Mouse (Mus musculus) MEL (cell line): ENCODE data around the gene Prl2c1. TPM values are rescaled to one million over a fixed set of nuclear protein-coding genes. Genes with fewer than 3 reads are reported as not detected.

Experiments
- DNase-seq: peaks from one replicate; pipeline ENCODE4 v3.0.0; 2011; ENCODE audit warnings: low read depth, low spot score
- H3K27ac ChIP-seq: 2 replicates; pipeline ENCODE4 v1.5.1; 2012; ENCODE audit warnings: low read depth, mild to moderate bottlenecking, control low read depth, low read length, moderate library complexity; ENCODE audit not compliant: control insufficient read depth
- H3K27me3 ChIP-seq, 2 experiments: fragments of 150-350 bp in 1 of 2; sonication (generic) in 1 of 2; 2 replicates each; pipeline ENCODE4 v1.6.1; 2012; ENCODE audit warnings: low read length in 2 of 2, mild to moderate bottlenecking in 2 of 2, improper control_type of control experiment in 1 of 2, moderate library complexity in 1 of 2; ENCODE audit not compliant: insufficient read depth in 2 of 2, control insufficient read depth in 1 of 2
- H3K36me3 ChIP-seq, 2 experiments: 2 replicates each; pipeline ENCODE4 v1.6.1; 2012 to 2014; ENCODE audit warnings: low read length in 2 of 2, improper control_type of control experiment in 1 of 2, inconsistent platforms in 1 of 2, mild to moderate bottlenecking in 1 of 2; ENCODE audit not compliant: insufficient read depth in 2 of 2, control insufficient read depth in 1 of 2
- H3K4me1 ChIP-seq, 2 experiments: fragments of 150-350 bp in 1 of 2; sonication (generic) in 1 of 2; 2 replicates each; pipeline ENCODE4 v1.6.1; 2012; ENCODE audit warnings: low read length in 2 of 2, improper control_type of control experiment in 1 of 2, mild to moderate bottlenecking in 1 of 2; ENCODE audit not compliant: insufficient read depth in 2 of 2, control insufficient read depth in 1 of 2
- H3K4me3 ChIP-seq, 2 experiments: fragments of 150-350 bp in 1 of 2; sonication (generic) in 1 of 2; 2 replicates each; pipeline ENCODE4 v1.5.1; 2012; ENCODE audit warnings: low read depth in 2 of 2, low read length in 2 of 2, mild to moderate bottlenecking in 2 of 2, moderate library complexity in 2 of 2, control low read depth in 1 of 2, improper control_type of control experiment in 1 of 2; ENCODE audit not compliant: control insufficient read depth in 1 of 2, insufficient read depth in 1 of 2
- H3K79me2 ChIP-seq: 2 replicates; pipeline ENCODE4 v1.6.1; 2012; ENCODE audit warnings: mild to moderate bottlenecking, low read length, moderate library complexity; ENCODE audit not compliant: control insufficient read depth, poor library complexity, insufficient read depth
- H3K9ac ChIP-seq: 2 replicates; pipeline ENCODE4 v1.6.1; 2012; ENCODE audit warnings: low read depth, mild to moderate bottlenecking, control low read depth, low read length, moderate library complexity; ENCODE audit not compliant: control insufficient read depth, poor library complexity, severe bottlenecking
- H3K9me3 ChIP-seq: fragments of 150-350 bp; sonication (generic); replicated peaks from 2 replicates; pipeline ENCODE4 v1.6.1; 2012; ENCODE audit warnings: mild to moderate bottlenecking, low read length, improper control_type of control experiment, moderate library complexity; ENCODE audit not compliant: insufficient read depth
- BHLHE40 ChIP-seq: IDR thresholded peaks from 2 replicates; pipeline ENCODE4 v1.6.1; 2012; ENCODE audit warnings: low read depth, mild to moderate bottlenecking, inconsistent platforms, low read length, improper control_type of control experiment, borderline replicate concordance
- CHD2 ChIP-seq: IDR thresholded peaks from 2 replicates; pipeline ENCODE4 v1.6.1; 2011; ENCODE audit warnings: low read length, improper control_type of control experiment
- CTCF ChIP-seq, 3 experiments: IDR thresholded peaks in 2 of 3; conservative IDR thresholded peaks in 1 of 3; 2 replicates each; pipeline ENCODE4 v1.5.1; 2011 to 2012; ENCODE audit warnings: low read length in 3 of 3, low read depth in 2 of 3, mild to moderate bottlenecking in 2 of 3, improper control_type of control experiment in 1 of 3, inconsistent platforms in 1 of 3, mixed read lengths in 1 of 3, moderate library complexity in 1 of 3; ENCODE audit not compliant: control insufficient read depth in 1 of 3, insufficient read depth in 1 of 3, poor library complexity in 1 of 3, severe bottlenecking in 1 of 3
- E2F4 ChIP-seq: IDR thresholded peaks from 2 replicates; pipeline ENCODE4 v1.6.1; 2011; ENCODE audit warnings: low read depth, low read length, improper control_type of control experiment, borderline replicate concordance
- ELF1 ChIP-seq: IDR thresholded peaks from 2 replicates; pipeline ENCODE4 v1.6.1; 2014; ENCODE audit warnings: low read depth, mild to moderate bottlenecking, inconsistent platforms, low read length, improper control_type of control experiment, moderate library complexity
- EP300 ChIP-seq, 2 experiments: IDR thresholded peaks; 2 replicates each; pipeline ENCODE4 v1.6.1; 2011; ENCODE audit warnings: improper control_type of control experiment in 2 of 2, low read length in 2 of 2, low read depth in 1 of 2, mild to moderate bottlenecking in 1 of 2
- GATA1 ChIP-seq: IDR thresholded peaks from 2 replicates; pipeline ENCODE4 v1.6.1; 2011; ENCODE audit warnings: low read depth, low read length, improper control_type of control experiment
- HCFC1 ChIP-seq: IDR thresholded peaks from 2 replicates; pipeline ENCODE4 v1.6.1; 2012; ENCODE audit warnings: low read depth, mild to moderate bottlenecking, inconsistent platforms, low read length, improper control_type of control experiment, moderate library complexity
- KAT2A ChIP-seq: conservative IDR thresholded peaks from 2 replicates; pipeline ENCODE4 v1.6.1; 2012; ENCODE audit warnings: low read depth, low read length, improper control_type of control experiment, inconsistent platforms
- MAFK ChIP-seq: IDR thresholded peaks from 2 replicates; pipeline ENCODE4 v1.6.1; 2011; ENCODE audit warnings: low read depth, mild to moderate bottlenecking, low read length, improper control_type of control experiment, borderline replicate concordance
- MAX ChIP-seq: IDR thresholded peaks from 2 replicates; pipeline ENCODE4 v1.6.1; 2011; ENCODE audit warnings: low read length, improper control_type of control experiment
- MAZ ChIP-seq: IDR thresholded peaks from 2 replicates; pipeline ENCODE4 v1.6.1; 2012; ENCODE audit warnings: low read depth, mild to moderate bottlenecking, inconsistent platforms, low read length, improper control_type of control experiment
- MXI1 ChIP-seq: IDR thresholded peaks from 2 replicates; pipeline ENCODE4 v1.6.1; 2011; ENCODE audit warnings: mild to moderate bottlenecking, low read depth, low read length, improper control_type of control experiment
- MYC ChIP-seq: IDR thresholded peaks from 2 replicates; pipeline ENCODE4 v1.6.1; 2011; ENCODE audit warnings: low read depth, mild to moderate bottlenecking, low read length, improper control_type of control experiment, moderate library complexity
- NELFE ChIP-seq: IDR thresholded peaks from 2 replicates; pipeline ENCODE4 v1.6.1; 2011; ENCODE audit warnings: low read depth, low read length, improper control_type of control experiment
- POLR2A ChIP-seq, 2 experiments: IDR thresholded peaks; 2 replicates each; pipeline ENCODE4 v1.6.1; 2011 to 2012; ENCODE audit warnings: low read length in 2 of 2, mild to moderate bottlenecking in 2 of 2, control low read depth in 1 of 2, improper control_type of control experiment in 1 of 2, low read depth in 1 of 2, moderate library complexity in 1 of 2; ENCODE audit not compliant: control insufficient read depth in 1 of 2, insufficient read depth in 1 of 2, poor library complexity in 1 of 2
- POLR2AphosphoS2 ChIP-seq: IDR thresholded peaks from 2 replicates; pipeline ENCODE4 v1.6.1; 2011; ENCODE audit warnings: low read length, improper control_type of control experiment
- POLR2AphosphoS5 ChIP-seq: IDR thresholded peaks from 2 replicates; pipeline ENCODE4 v1.6.1; 2012; ENCODE audit warnings: low read depth, borderline replicate concordance, mild to moderate bottlenecking, inconsistent platforms, low read length, moderate library complexity, mixed read lengths
- RCOR1 ChIP-seq: IDR thresholded peaks from 2 replicates; pipeline ENCODE4 v1.6.1; 2012; ENCODE audit warnings: low read depth, mild to moderate bottlenecking, inconsistent platforms, low read length, improper control_type of control experiment
- SMC3 ChIP-seq: IDR thresholded peaks from 2 replicates; pipeline ENCODE4 v1.6.1; 2011; ENCODE audit warnings: low read depth, low read length, improper control_type of control experiment
- TAL1 ChIP-seq: IDR thresholded peaks from 2 replicates; pipeline ENCODE4 v1.6.1; 2012; ENCODE audit warnings: mild to moderate bottlenecking, inconsistent platforms, low read length, moderate library complexity, mixed read lengths
- TCF12 ChIP-seq: IDR thresholded peaks from 2 replicates; pipeline ENCODE4 v1.6.1; 2014; ENCODE audit warnings: low read depth, mild to moderate bottlenecking, inconsistent platforms, low read length, improper control_type of control experiment, moderate library complexity
- UBTF ChIP-seq: IDR thresholded peaks from 2 replicates; pipeline ENCODE4 v1.6.1; 2012; ENCODE audit warnings: low read depth, mild to moderate bottlenecking, inconsistent platforms, low read length, improper control_type of control experiment, moderate library complexity, borderline replicate concordance; ENCODE audit not compliant: insufficient read depth
- ZC3H11A ChIP-seq: IDR thresholded peaks from 2 replicates; pipeline ENCODE4 v1.6.1; 2012; ENCODE audit warnings: low read depth, mild to moderate bottlenecking, inconsistent platforms, low read length, improper control_type of control experiment
- ZMIZ1 ChIP-seq: IDR thresholded peaks from 2 replicates; pipeline ENCODE4 v1.6.1; 2012; ENCODE audit warnings: low read depth, mild to moderate bottlenecking, inconsistent platforms, low read length, improper control_type of control experiment, moderate library complexity
- ZNF384 ChIP-seq: IDR thresholded peaks from 2 replicates; pipeline ENCODE4 v1.6.1; 2012; ENCODE audit warnings: low read depth, mild to moderate bottlenecking, inconsistent platforms, low read length, improper control_type of control experiment
- polyA plus RNA-seq, 2 experiments: library from polyadenylated mRNA; stranded (reverse) in 1 of 2; unstranded in 1 of 2; fragments of >175 nt in 1 of 2; fragments of >200 nt in 1 of 2; gene quantifications; 2 replicates each; pipeline versions ENCODE4 v1.2.1 to v1.2.4; 2012; ENCODE audit warnings: low replicate concordance in 2 of 2, low read depth in 1 of 2; ENCODE audit not compliant: insufficient read length in 2 of 2, insufficient read depth in 1 of 2, missing spikeins in 1 of 2
- total RNA-seq: library from RNA; depleted of rRNA; stranded (reverse); fragments of 300-350 nt; gene quantifications from 2 replicates; pipeline ENCODE4 v1.2.3, GENCODE M21; 2012; rRNA removed

Gene Prl2c1
- total RNA-seq = not detected in 2 replicates
- polyA plus RNA-seq = not detected

DNA sequence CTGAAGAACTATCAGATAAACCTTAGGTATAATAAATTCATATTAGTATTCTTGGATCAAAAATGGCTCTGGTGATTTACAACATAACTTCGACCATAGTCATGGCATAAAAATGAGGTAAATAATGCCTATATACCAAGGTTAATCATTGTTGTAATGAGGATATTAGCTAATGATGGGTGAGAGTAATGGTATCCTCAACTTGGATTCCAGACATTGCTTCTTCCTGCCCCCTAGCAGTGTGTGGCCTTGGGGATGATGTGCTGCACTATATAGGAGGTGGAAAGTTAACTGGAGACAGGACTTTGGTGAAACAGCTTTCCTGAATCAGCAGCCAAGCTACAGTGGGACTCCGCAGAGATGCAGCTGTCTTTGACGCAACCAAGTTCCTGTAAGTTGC, at the start of gene Prl2c1:
Gene Prl2c1 (plus strand): TSS at position 301 of the 400 bp plus-strand sequence.
- no peaks in the 10 kb centered on the region for H3K4me1 ChIP-seq
- H3K79me2 ChIP-seq = no peaks in the 10 kb centered on the region
- H3K9me3 ChIP-seq = no peaks in the 10 kb centered on the region
- no peaks in the 10 kb centered on the region for H3K36me3 ChIP-seq
- no peak for DNase-seq
- H3K27me3 ChIP-seq = no peaks in the 10 kb centered on the region
- H3K9ac ChIP-seq = no peak within 1 kb of the TSS
- no peak within 1 kb of the TSS for H3K4me3 ChIP-seq
- TF ChIP-seq HCFC1 (no peak), POLR2AphosphoS2 (no peak), MAZ (no peak), NELFE (no peak), BHLHE40 (no peak), ZC3H11A (no peak), SMC3 (no peak), E2F4 (no peak), TAL1 (no peak), ELF1 (no peak), RCOR1 (no peak), CTCF (IDR thresholded peaks at IDR 0.05 in 2 of 3, conservative IDR thresholded peaks at IDR 0.05 in 1 of 3; ENCODE audit: control insufficient read depth in 1 of 3, insufficient read depth in 1 of 3, low read depth in 2 of 3, low read length in 3 of 3, poor library complexity in 1 of 3, severe bottlenecking in 1 of 3) (no peak), UBTF (no peak), ZMIZ1 (no peak), EP300 (IDR thresholded peaks at IDR 0.05; ENCODE audit: low read depth in 1 of 2, low read length in 2 of 2) (no peak), POLR2A (IDR thresholded peaks at IDR 0.05; ENCODE audit: control insufficient read depth in 1 of 2, insufficient read depth in 1 of 2, low read depth in 1 of 2, low read length in 2 of 2, poor library complexity in 1 of 2) (no peak), GATA1 (no peak), TCF12 (no peak), MAFK (no peak), ZNF384 (no peak)
- TF ChIP-seq, all 39 proteins: peak for 0
- H3K27ac ChIP-seq = no peak within 1 kb of the TSS

GRCm38 (mm10) chr13:27801354-27801753, 47.8 kb upstream of the Prl2c1 start, which contains the start of gene Prl2a1:
Gene Prl2a1, plus strand, starts transcription at chr13:27801654.
- Histone ChIP-seq H3K4me1 (no peaks in the 10 kb centered on the region), H3K27ac (no peak within 1 kb of the TSS), H3K36me3 (no peaks in the 10 kb centered on the region), H3K27me3 (no peaks in the 10 kb centered on the region), H3K4me3 (no peak within 1 kb of the TSS), H3K9me3 (no peaks in the 10 kb centered on the region), H3K9ac (no peak within 1 kb of the TSS), H3K79me2 (no peaks in the 10 kb centered on the region)
- DNase-seq = no peak
- TF ChIP-seq ZC3H11A (no peak), MXI1 (no peak), CTCF (IDR thresholded peaks at IDR 0.05 in 2 of 3, conservative IDR thresholded peaks at IDR 0.05 in 1 of 3; ENCODE audit: control insufficient read depth in 1 of 3, insufficient read depth in 1 of 3, low read depth in 2 of 3, low read length in 3 of 3, poor library complexity in 1 of 3, severe bottlenecking in 1 of 3) (no peak), POLR2AphosphoS5 (no peak), MYC (no peak), MAX (no peak), POLR2AphosphoS2 (no peak), POLR2A (IDR thresholded peaks at IDR 0.05; ENCODE audit: control insufficient read depth in 1 of 2, insufficient read depth in 1 of 2, low read depth in 1 of 2, low read length in 2 of 2, poor library complexity in 1 of 2) (no peak), GATA1 (no peak), NELFE (no peak), CHD2 (no peak), KAT2A (no peak)
